Mouse (Mus musculus) adipocyte (in vitro differentiated cells): Measurements from ENCODE around the gene Eefsec.

Source experiments
- DNase-seq: peaks from one replicate; pipeline ENCODE4 v3.0.0-alpha.2; 2016; ENCODE audit warnings: low spot score

Gene Eefsec

GRCm38 (mm10) chr6:88446063-88447002 lies at the start of gene Eefsec:
Eefsec (minus strand) TSS chr6:88446539.
- peak; percentile 66 for DNase-seq

GRCm38 (mm10) chr6:88493712-88494111 lies 47.4 kb upstream of the Eefsec start:
- no peak for DNase-seq

- DNase-seq, result peak; percentile 54
Observed at GRCm38 (mm10) chr6:88490629-88491354, 44.5 kb upstream of the Eefsec start.

- DNase-seq, result no peak
Observed at GRCm38 (mm10) chr6:88489834-88490233, 43.5 kb upstream of the Eefsec start.

GRCm38 (mm10) chr6:88489026-88489425 lies 42.7 kb upstream of the Eefsec start:
- DNase-seq, result no peak

GRCm38 (mm10) chr6:88486893-88487292 lies 40.6 kb upstream of the Eefsec start:
- DNase-seq, result peak; percentile 63

GRCm38 (mm10) chr6:88485378-88485777 lies 39.0 kb upstream of the Eefsec start:
- DNase-seq, result no peak

GRCm38 (mm10) chr6:88483913-88484312 lies 37.6 kb upstream of the Eefsec start:
- DNase-seq, result no peak

GRCm38 (mm10) chr6:88483111-88483510 lies 36.8 kb upstream of the Eefsec start:
- no peak for DNase-seq

GRCm38 (mm10) chr6:88480421-88480820 lies 34.1 kb upstream of the Eefsec start:
- no peak for DNase-seq

GRCm38 (mm10) chr6:88469878-88470277 lies 23.5 kb upstream of the Eefsec start:
- no peak for DNase-seq

- peak; percentile 99 for DNase-seq
Observed at GRCm38 (mm10) chr6:88465181-88465920, 19.0 kb upstream of the Eefsec start, which contains the start of gene Ruvbl1. Ruvbl1 (plus strand) TSS chr6:88465409.

GRCm38 (mm10) chr6:88454545-88454944 lies 8.2 kb upstream of the Eefsec start:
- DNase-seq, result no peak

- no peak for DNase-seq
Observed at GRCm38 (mm10) chr6:88447454-88447853, 1.1 kb upstream of the Eefsec start.

- no peak for DNase-seq
Observed at GRCm38 (mm10) chr6:88445661-88446060, 678 bp downstream of the Eefsec start.

GRCm38 (mm10) chr6:88444076-88444750 lies 2.1 kb downstream of the Eefsec start:
- peak; percentile 28 for DNase-seq

- DNase-seq, result no peak
Observed at GRCm38 (mm10) chr6:88443446-88443845, 2.9 kb downstream of the Eefsec start.

- DNase-seq, result no peak
Observed at GRCm38 (mm10) chr6:88442551-88442950, 3.8 kb downstream of the Eefsec start.

- no peak for DNase-seq
Observed at GRCm38 (mm10) chr6:88439056-88439455, 7.3 kb downstream of the Eefsec start.

- no peak for DNase-seq
Observed at GRCm38 (mm10) chr6:88435609-88436008, 10.7 kb downstream of the Eefsec start.

GRCm38 (mm10) chr6:88431202-88431601 lies 15.1 kb downstream of the Eefsec start:
- peak; percentile 70 for DNase-seq
